Mouse (Mus musculus) forebrain, embryonic 12.5 days (tissue): ENCODE measurements around the gene Setd7. TPM values are rescaled to one million over a fixed set of nuclear protein-coding genes. Genes with fewer than 3 reads are reported as not detected.
A peak's percentile ranks its signal among the peaks of the same experiment; 100 is the strongest.
"Not testable (repeated sequence)": the region's sequence is repeated elsewhere in the genome, so short reads cannot be mapped to it uniquely, and the experiment has no call there.

Source experiments
- ATAC-seq: fragments of 200-750 bp; cut with Nextera tagmentation; 2 replicates; pipeline ENCODE4 v1.8.0; 2017; ENCODE audit warnings: moderate TSS enrichment; ENCODE audit not compliant: low FRiP score
- H3K27ac ChIP-seq: fragments of 300-500 bp; sonication (generic); 2 replicates; pipeline ENCODE4 v1.5.1; 2016; ENCODE audit warnings: mild to moderate bottlenecking
- H3K27me3 ChIP-seq: fragments of 300-500 bp; sonication (generic); 2 replicates; pipeline ENCODE4 v1.6.1; 2016; ENCODE audit warnings: mild to moderate bottlenecking
- H3K36me3 ChIP-seq: fragments of 300-500 bp; sonication (generic); replicated peaks from 2 replicates; pipeline ENCODE4 v1.6.1; 2016; ENCODE audit warnings: mild to moderate bottlenecking
- H3K4me1 ChIP-seq: fragments of 300-500 bp; sonication (generic); 2 replicates; pipeline ENCODE4 v1.6.1; 2016
- H3K4me2 ChIP-seq: fragments of 300-500 bp; sonication (generic); 2 replicates; pipeline ENCODE4 v1.6.1; 2016; ENCODE audit warnings: mild to moderate bottlenecking, moderate library complexity
- H3K4me3 ChIP-seq: fragments of 300-500 bp; sonication (generic); replicated peaks from 2 replicates; pipeline ENCODE4 v1.5.1; 2016; ENCODE audit warnings: mild to moderate bottlenecking
- H3K9ac ChIP-seq: fragments of 300-500 bp; sonication (generic); 2 replicates; pipeline ENCODE4 v1.6.1; 2016; ENCODE audit warnings: mild to moderate bottlenecking
- H3K9me3 ChIP-seq: fragments of 300-500 bp; sonication (generic); 2 replicates; pipeline ENCODE4 v1.6.1; 2016
- WGBS: fragments of 180-500 bp; shearing (Covaris S2); methylation state at CpG from one replicate; pipeline ENCODE4 v1.1.7; 2016; 5-methylcytosine and 5-hydroxymethylcytosine counted together
- polyA plus RNA-seq: library from polyadenylated mRNA; unstranded; fragments of >200 nt; fragmentation: Nextera tagmentation; extraction: Ambion mirVana; gene quantifications from 2 replicates; pipeline ENCODE4 v1.2.1, GENCODE M21; 2016

The Setd7 gene
- polyA plus RNA-seq, 1 experiment from 2014 or later = 5.5 TPM

DNA sequence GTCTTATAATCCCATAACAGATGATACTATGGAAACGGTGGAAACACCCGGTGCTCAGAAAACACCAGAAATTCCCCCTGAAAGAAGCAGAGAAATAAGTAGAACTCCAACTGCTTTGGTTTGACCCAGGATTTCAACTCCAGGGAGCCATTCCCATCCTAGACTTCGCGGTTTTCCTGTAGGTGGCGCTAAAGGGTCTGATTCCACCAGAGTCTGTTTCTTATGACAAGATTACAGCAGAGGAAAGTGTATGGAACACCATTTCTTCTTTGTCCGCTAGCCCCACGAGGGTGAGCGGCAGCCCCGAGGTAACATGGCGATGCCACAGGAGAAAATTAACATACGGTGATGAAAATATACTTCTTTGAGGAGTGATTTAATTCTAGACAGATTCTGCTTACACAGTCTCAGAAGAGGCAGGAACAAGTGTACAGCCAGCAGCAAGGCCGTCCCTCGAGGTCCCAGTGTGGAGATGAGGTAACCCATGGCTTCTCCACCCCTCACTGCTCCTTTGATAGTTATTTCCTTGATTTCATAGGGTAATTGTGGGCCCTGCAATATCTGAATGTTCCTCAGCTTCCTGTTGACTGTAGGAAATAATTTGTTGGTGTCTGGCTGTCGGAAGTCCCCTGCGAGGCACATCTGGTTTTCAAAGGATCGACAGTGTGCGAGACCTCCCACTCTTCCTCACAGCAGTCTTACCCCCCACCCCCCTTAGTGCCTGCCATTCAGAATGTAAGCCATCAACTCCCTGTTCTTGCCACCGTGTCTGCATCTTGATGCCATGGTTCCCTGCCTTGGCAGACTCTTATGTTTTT lies 23.1 kb upstream of the Setd7 start:
- peak; percentile 89 for ATAC-seq
- no peaks in the 10 kb centered on the region for H3K36me3 ChIP-seq
- no peaks in the 10 kb centered on the region for H3K27me3 ChIP-seq
- 32% methylated on average over 18 of the region's 18 CpGs for WGBS
- H3K9ac ChIP-seq = no peak overlapping the region
- no peak overlapping the region for H3K27ac ChIP-seq
- H3K4me2 ChIP-seq = no peak overlapping the region
- H3K4me1 ChIP-seq = no peaks in the 10 kb centered on the region
- no peaks in the 10 kb centered on the region for H3K9me3 ChIP-seq
- H3K4me3 ChIP-seq = no peak overlapping the region

DNA sequence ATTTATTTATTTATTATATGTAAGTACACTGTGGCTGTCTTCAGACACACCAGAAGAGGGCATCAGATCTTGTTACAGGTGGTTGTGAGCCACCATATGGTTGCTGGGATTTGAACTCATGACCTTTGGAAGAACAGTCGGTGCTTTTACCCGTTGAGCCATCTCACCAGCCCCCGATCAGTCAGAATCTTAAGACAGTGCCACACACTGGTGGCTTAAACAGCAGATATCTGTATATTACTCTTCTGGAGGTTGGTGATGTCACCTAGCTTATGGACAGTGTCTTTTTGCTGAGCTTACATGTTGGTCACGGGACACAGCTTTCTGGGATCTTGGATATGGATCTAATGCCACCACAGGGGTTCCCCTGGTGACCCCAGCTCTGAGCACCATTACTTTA lies 18.6 kb upstream of the Setd7 start:
- H3K36me3 ChIP-seq, H3K27ac ChIP-seq, H3K4me2 ChIP-seq, H3K9ac ChIP-seq, ATAC-seq, H3K4me1 ChIP-seq, H3K9me3 ChIP-seq, H3K4me3 ChIP-seq, H3K27me3 ChIP-seq: not testable (repeated sequence)
- WGBS = 85% methylated on average over 4 of the region's 4 CpGs

DNA sequence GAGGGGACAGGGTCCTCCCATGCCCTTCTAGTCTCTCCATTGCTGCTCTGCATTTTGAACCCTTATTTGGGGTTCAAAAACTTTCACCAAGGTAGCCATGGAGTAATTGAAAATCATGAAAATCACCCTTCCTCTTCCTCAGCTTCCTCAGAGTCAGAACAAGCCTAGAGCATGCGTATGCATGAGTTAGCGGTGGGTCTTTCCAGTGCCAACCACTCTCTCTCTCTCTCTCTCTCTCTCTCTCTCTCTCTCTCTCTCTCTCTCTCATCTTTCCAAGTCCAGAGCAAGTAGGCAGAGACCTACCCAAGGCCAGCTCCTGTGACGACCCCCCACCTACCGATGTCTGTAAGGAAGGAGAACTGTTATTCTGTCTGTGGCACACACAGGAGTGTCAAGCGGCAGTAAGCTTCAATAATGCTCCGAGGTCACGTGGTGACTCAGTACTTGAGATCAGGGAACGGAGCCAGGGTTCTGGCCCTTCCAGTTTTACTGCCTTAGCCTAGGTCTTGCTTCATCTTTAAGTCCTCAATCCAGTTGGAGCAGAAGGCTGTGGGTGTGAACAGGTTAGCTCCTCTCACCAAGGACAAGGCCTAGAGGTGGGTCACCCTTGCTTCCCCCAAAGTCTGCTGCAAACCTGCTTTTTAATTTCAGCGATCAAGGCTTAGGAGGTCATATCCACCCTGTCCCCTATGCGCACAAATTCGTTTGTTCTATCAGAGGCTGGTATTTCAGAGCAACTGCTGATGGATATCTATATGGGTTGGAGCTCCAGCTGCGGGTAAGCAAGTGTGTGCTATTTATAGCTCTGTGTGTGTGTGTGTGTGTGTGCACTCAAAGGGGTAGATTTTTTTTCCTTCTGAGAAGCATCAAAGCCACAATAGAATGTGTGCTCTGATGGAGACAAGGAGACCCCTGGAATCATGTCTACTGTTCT lies 17.4 kb upstream of the Setd7 start:
- Histone ChIP-seq H3K4me2 (no peak overlapping the region), H3K9ac (no peak overlapping the region), H3K27me3 (no peaks in the 10 kb centered on the region), H3K4me3 (no peak overlapping the region), H3K36me3 (no peaks in the 10 kb centered on the region), H3K4me1 (peaks cover 6% of the 10 kb centered on the region), H3K27ac (no peak overlapping the region), H3K9me3 (no peaks in the 10 kb centered on the region)
- ATAC-seq = no peak
- WGBS = 82% methylated on average over 12 of the region's 12 CpGs

DNA sequence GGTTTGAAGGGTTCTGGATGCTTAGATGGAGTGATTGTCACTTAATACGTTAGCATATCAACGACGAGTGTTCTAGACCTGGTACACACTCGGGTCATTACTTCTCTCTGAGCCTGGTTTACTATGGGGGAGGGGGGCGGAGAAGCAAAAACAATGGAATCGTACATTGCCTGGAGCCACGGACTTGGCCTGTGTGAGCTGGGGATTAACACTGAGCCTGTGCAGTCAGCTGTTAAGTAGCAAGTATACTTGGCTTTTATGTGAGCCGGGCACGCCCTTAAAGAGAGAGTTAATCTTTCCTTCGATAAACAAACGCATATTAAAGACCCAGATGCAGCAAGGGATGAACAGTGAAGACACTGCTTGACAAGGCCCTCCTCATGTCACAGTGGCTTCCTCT lies 16.7 kb upstream of the Setd7 start:
- Histone ChIP-seq H3K27me3 (no peaks in the 10 kb centered on the region), H3K27ac (no peak overlapping the region), H3K9me3 (no peaks in the 10 kb centered on the region), H3K9ac (no peak overlapping the region), H3K4me1 (peaks cover 6% of the 10 kb centered on the region), H3K4me2 (no peak overlapping the region), H3K4me3 (no peak overlapping the region), H3K36me3 (no peaks in the 10 kb centered on the region)
- no peak; the same call in 1 of the 2 replicates for ATAC-seq
- 33% methylated on average over 11 of the region's 11 CpGs for WGBS

DNA sequence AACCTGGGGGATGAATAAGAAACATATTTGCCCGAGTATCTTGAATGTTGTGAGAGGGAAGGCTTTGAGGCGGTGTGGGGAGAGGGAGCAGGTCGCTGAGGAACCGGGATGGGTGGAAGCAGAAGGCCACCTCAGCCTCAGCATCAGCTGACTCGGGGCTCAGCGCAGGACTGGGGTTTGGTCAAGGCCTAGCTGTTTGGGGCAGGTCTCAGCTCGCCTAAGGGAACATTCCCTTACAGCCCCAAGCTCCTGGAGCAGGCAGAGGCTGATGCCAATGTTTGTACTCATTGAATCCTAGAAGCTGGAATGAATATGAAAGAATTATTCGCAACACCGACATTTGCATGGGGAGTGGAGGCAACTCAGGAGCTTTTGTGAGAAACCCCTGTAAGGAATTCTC lies 13.2 kb upstream of the Setd7 start:
- ATAC-seq = no peak
- peaks cover 6% of the 10 kb centered on the region for H3K4me1 ChIP-seq
- no peak overlapping the region for H3K4me3 ChIP-seq
- no peak overlapping the region for H3K27ac ChIP-seq
- H3K9me3 ChIP-seq = no peaks in the 10 kb centered on the region
- H3K36me3 ChIP-seq = no peaks in the 10 kb centered on the region
- H3K4me2 ChIP-seq = no peak overlapping the region
- 64% methylated on average over 9 of the region's 9 CpGs for WGBS
- H3K27me3 ChIP-seq = no peaks in the 10 kb centered on the region
- no peak overlapping the region for H3K9ac ChIP-seq

DNA sequence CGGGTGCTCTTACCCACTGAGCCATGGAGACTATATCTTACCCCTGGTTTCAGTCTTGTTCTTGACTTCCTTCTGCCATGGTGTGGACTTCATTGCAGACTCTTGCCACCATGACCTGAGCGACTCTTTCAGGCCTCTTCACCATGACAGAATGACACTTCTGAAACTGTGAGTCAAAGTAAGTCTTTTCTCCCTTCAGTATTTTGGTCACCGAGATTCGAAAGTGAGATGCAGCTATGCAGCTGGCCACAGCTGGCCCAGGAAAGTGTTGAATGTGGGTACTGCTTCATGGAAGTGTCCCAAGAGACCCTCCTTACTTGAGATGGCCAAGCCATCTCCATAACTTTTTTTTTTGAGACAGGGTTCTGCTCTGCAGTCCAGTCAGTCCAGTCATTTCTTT lies 9.5 kb upstream of the Setd7 start:
- Histone ChIP-seq H3K4me3 (no peak overlapping the region), H3K4me1 (no peaks in the 10 kb centered on the region), H3K9ac (no peak overlapping the region), H3K27me3 (no peaks in the 10 kb centered on the region), H3K27ac (no peak overlapping the region), H3K9me3 (no peaks in the 10 kb centered on the region), H3K36me3 (no peaks in the 10 kb centered on the region), H3K4me2 (no peak overlapping the region)
- 92% methylated on average over 4 of the region's 4 CpGs for WGBS
- ATAC-seq = no peak

DNA sequence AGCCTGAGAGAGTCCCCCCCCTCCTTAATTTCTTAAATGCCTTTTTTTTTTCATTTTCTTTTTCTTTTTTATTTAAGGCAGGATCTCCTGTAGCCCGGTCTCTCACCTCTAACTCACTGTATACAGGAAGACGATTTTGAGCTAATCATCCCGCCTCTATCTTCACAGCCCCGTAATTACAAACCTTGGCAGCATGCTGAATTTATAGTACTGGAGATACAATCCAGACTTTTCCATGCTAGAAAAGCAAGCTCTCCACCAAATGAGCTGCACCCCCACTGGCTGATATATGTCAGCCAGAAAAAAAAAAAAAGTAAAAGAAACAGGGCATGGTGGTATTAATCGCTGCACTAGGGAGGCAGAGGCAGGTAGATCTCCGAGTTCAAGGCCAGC lies 1.3 kb upstream of the Setd7 start:
- H3K27ac ChIP-seq = peak overlapping the region; percentile 96; the same call in 1 of the 2 replicates
- peaks cover 8% of the 10 kb centered on the region for H3K27me3 ChIP-seq
- ATAC-seq = no peak
- no peak overlapping the region for H3K9ac ChIP-seq
- H3K9me3 ChIP-seq = no peaks in the 10 kb centered on the region
- no peak overlapping the region for H3K4me3 ChIP-seq
- H3K36me3 ChIP-seq = no peaks in the 10 kb centered on the region
- 67% methylated on average over 6 of the region's 6 CpGs for WGBS
- peaks cover 23% of the 10 kb centered on the region for H3K4me1 ChIP-seq
- peak overlapping the region; percentile 95 for H3K4me2 ChIP-seq

DNA sequence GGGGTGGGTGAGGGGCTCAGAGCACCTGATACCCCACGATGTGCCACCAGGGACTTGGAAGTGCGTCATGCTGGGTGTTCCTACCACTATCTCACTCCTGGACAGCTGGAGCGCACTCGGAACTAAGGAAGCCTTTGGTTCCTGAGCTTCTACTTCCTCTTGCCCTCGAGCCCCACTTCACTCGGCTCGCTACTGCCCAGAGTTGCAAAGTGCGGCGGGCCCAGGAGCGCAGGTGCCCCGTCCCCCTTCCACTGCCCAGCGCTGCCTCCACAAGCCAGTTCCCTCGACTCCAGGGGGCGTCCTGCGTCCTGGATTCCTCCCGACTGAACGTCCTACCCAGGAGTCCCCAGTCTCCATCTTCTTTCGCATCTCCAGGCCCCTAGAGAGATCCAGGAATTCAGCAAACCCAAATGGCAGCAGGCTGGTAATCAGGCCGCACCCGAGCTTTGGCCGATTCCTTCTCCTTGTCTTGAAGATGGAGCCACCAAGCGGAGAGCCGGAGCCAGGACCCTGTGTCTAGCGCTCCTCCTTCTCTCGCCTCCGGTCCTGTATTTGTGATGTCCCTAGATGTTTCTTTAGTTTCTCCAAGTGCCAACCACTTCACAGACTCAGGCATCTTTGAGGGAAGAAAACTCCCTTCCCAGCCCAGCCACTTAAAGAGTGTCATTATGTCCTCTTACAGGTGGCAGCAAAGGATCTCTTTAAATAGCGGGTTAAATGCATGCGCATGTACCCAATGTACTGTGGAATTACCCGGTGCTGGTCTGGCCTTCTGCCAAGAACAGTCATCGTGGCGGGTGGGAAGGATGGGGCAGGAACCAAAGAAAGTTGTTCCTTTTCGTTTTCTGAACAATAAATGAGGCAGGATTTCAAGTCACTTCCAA lies 672 bp upstream of the Setd7 start:
- ATAC-seq = peak; percentile 45
- WGBS = under 1% methylated on average over 32 of the region's 32 CpGs
- peak overlapping the region; percentile 89 for H3K4me3 ChIP-seq

DNA sequence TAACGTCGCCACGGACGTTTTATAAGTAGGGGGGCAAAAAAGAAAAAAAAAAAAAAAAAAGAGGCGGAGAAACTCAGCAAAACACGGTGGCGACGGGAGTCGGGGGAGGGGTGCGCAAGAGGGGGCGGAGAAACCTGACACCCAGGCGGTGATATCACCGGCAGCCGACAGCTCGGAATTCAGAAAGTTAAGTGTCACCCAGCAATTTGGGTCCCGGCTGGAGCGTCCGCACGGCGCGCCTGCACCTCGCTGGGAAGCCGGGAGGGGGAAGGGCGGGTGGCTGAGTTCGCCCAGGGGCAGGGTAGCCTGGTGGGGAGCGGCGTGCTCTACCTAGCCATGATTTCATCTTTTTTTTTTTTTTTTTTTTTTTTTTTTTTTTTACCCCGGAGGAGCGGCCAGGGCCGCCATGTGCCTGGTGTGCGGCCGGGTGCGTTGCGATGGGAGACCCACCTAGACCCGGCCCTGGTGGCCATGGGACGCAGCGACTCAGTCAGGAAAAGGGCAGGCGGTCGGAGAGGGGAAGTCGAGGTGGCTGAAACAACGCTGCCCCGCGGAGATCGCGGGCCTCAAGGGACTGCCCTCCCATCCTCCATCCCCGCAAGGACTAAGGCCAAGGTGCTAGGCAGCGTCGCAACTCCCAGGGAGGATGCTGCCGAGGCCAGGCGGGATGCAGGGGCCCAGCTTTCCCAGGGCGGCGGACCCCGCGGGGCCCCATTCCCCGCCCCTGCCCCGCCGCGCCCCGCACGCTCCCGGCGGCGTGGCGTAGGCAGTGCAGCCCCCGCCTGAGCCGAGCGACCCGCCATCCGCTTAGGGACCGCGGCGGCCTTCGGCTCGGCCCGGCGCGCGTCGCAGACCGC lies 857 bp downstream of the Setd7 start:
- H3K4me3 ChIP-seq = peak overlapping the region; percentile 89
- H3K4me2 ChIP-seq = peak overlapping the region; percentile 95
- peak; percentile 75 for ATAC-seq
- under 1% methylated on average over 76 of the region's 80 CpGs for WGBS
- H3K4me1 ChIP-seq = peaks cover 38% of the 10 kb centered on the region
- H3K27me3 ChIP-seq = peaks cover 8% of the 10 kb centered on the region
- H3K36me3 ChIP-seq = no peaks in the 10 kb centered on the region
- no peaks in the 10 kb centered on the region for H3K9me3 ChIP-seq
- H3K9ac ChIP-seq = peak overlapping the region; percentile 97
- H3K27ac ChIP-seq = peak overlapping the region; percentile 96

More for the DNA sequence above, 672 bp upstream of the Setd7 start:
- Histone ChIP-seq H3K9ac (peak overlapping the region; percentile 97), H3K27ac (peak overlapping the region; percentile 96), H3K36me3 (no peaks in the 10 kb centered on the region), H3K27me3 (peaks cover 8% of the 10 kb centered on the region), H3K4me2 (peak overlapping the region; percentile 95), H3K4me1 (peaks cover 26% of the 10 kb centered on the region), H3K9me3 (no peaks in the 10 kb centered on the region)

DNA sequence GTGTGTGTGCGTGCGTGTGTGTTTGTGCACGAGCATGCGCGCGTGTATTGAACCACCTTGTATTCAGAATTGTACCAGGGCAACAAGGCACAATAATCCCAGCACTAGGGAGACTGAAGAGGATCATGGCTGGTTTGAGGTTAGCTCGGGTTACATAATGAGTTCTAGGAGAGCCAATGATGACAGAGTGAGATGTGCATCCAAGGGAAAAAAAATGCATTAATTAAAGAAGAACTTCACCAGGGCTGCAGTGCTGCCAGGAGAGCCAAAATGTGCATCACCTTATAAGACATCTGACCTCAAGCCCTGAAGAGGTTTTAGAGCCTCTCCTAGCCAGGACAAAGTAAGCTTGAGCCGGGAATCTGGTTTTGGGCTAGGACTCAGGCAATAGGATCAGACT lies 5.1 kb downstream of the Setd7 start:
- WGBS = 68% methylated on average over 8 of the region's 8 CpGs
- Histone ChIP-seq H3K36me3 (no peaks in the 10 kb centered on the region), H3K4me1 (peaks cover 52% of the 10 kb centered on the region)

DNA sequence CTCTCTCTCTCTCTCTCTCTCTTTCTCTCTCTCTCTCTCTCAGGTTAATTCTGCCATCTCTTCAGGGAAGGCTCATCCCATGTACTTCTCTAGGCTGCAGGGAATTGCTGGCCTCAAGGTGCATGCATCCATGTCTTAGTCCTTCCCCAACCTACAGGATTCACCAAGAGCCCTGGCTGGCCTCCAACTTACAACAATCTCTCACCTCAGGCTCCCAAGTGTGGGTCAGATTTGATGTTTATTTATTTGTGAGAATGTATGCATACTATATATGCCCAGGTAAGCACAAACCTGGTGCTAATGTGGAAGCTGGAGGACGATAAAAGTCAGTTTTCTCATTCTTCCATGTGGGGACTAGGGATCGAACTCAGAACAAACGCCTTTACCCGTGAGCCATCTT lies 5.8 kb downstream of the Setd7 start:
- no peak overlapping the region for H3K4me2 ChIP-seq
- H3K36me3 ChIP-seq = peaks cover 4% of the 10 kb centered on the region; the same call in 1 of the 2 replicates
- H3K9me3 ChIP-seq = no peaks in the 10 kb centered on the region
- H3K9ac ChIP-seq = no peak overlapping the region
- no peaks in the 10 kb centered on the region for H3K27me3 ChIP-seq
- peaks cover 52% of the 10 kb centered on the region for H3K4me1 ChIP-seq
- 87% methylated on average over 4 of the region's 4 CpGs for WGBS
- no peak overlapping the region for H3K4me3 ChIP-seq
- 0 out of 2 replicates have a peak overlapping the region, but pooled peaks have one; percentile 56 for H3K27ac ChIP-seq
- no peak for ATAC-seq

More for the DNA sequence above, 5.1 kb downstream of the Setd7 start:
- no peak for ATAC-seq
- Histone ChIP-seq H3K4me2 (no peak overlapping the region), H3K27ac (no peak overlapping the region), H3K27me3 (no peaks in the 10 kb centered on the region), H3K9me3 (no peaks in the 10 kb centered on the region), H3K9ac (no peak overlapping the region), H3K4me3 (no peak overlapping the region)
